Mouse (Mus musculus) heart, postnatal 36 days (tissue): ENCODE measurements around the gene Mast4. TPM values are rescaled to one million over a fixed set of nuclear protein-coding genes. Genes with fewer than 3 reads are reported as not detected.

Source experiments
- DNase-seq, 2 experiments: peaks; one replicate each; pipeline ENCODE4 v3.0.0; 2021 to 2022
- intact Hi-C: fragments of 180-260 bp; cut with DNase I; formaldehyde crosslinking; loops from one replicate; pipeline ENCODE4 v1.15.1; 2025
- total RNA-seq, 2 experiments: library from RNA; stranded (reverse); gene quantifications; 2 replicates each; pipeline ENCODE4 v1.2.3; 2021

Gene Mast4
- total RNA-seq, 2 experiments from 2014 or later: 26.8 to 29.3 TPM

GRCm38 (mm10) chr13:102786666-102787230 is 547.5 kb downstream of the Mast4 start:
- DNase-seq: no peak

GRCm38 (mm10) chr13:102783531-102784310 is 550.6 kb downstream of the Mast4 start:
- intact Hi-C loops: no loop called here
- DNase-seq: no peak

More at GRCm38 (mm10) chr13:102786666-102787230, 547.5 kb downstream of the Mast4 start:
- intact Hi-C loops: no loop called here

GRCm38 (mm10) chr13:102779275-102779674 is 555.0 kb downstream of the Mast4 start:
- intact Hi-C loops: no loop called here

DNA sequence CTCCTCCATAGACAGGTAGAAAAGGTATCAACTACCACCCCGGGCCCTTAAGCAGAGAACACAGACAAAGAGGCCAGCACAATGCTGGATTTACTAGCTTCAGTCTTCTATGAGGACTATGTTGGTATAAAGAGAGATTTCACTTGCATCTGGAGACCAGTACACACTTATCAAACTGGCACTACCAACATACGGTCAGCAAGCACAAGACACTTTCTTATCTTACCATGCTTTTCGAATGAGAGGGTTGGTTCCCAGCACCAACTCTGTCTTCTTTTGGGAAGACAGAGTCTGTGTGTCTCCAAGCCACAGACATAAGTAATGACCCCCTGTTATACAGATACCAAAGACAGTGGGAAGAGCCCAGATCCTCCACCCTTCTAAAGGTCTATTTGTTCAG is 555.4 kb downstream of the Mast4 start:
- intact Hi-C loops: no loop called here
- DNase-seq: no peak

More at GRCm38 (mm10) chr13:102779275-102779674, 555.0 kb downstream of the Mast4 start:
- DNase-seq: no peak

DNA sequence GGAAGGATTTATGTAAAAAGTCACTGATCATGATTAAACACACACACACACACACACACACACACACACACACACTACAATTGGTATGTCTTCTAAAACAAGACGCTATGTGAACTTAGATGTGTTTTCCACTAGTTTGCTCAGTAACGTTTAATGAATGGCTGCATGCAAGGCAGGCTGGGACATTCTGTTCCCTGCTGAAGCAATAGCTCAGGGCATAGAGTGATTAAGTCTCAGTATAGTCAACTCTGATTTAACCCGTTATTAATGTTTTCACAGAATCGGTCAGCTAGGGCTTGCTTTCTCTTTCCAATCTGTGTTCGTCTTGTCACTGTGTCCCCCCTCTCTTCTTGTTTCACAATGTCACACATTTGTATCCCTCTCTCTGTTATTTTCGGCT is 558.8 kb downstream of the Mast4 start:
- intact Hi-C loops: no loop called here
- no peak for DNase-seq

DNA sequence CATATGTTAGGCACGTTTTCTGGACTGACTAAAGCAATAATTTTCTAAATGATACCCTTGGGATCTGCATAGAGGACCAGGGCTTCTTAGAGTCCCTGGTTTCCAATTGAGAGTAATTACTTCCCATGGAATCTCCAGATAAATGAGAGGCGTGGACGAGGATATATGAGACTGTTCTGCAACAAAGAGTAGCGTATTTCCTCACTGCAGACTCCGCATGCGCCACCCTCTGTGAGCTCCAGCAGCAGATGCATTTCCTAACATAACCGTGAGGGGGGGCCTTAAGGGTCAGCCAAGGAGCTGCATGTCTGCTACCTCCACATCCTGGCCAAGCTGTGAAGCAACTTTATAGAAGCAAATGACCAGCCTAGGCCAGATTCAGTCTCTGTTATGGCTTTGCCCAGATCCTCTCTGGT is 559.5 kb downstream of the Mast4 start:
- DNase-seq: no peak
- intact Hi-C loops: no loop called here

DNA sequence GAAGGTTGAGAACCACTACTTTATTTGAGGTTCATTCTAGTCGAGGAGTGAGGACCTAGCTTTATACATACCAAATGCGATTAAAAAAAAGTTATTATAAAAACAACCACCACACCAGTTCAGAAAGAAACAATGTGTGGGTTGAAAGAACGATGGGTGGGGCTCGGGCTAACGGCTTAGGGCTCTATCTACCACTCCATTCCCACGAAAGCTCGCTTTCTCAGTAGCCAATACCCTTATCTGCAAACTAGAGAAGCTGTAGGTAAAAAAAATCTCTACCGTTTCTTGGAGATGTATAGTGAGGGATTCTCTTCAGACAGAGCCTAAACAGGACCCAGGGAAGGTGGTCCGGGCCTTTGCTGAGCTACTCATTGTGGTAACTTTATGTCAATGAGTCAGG is 561.1 kb downstream of the Mast4 start:
- intact Hi-C loops: no loop called here

GRCm38 (mm10) chr13:102770194-102770593 is 564.1 kb downstream of the Mast4 start:
- DNase-seq: peak; percentile 10 to 15
- intact Hi-C loops: no loop called here

More for the DNA sequence above, 561.1 kb downstream of the Mast4 start:
- DNase-seq: no peak

- intact Hi-C loops: no loop called here
- no peak for DNase-seq
Observed at GRCm38 (mm10) chr13:102768512-102768911, 565.8 kb downstream of the Mast4 start.

- no peak for DNase-seq
- intact Hi-C loops: no loop called here
Observed at GRCm38 (mm10) chr13:102767110-102767509, 567.2 kb downstream of the Mast4 start.

- DNase-seq: no peak
- intact Hi-C loops: no loop called here
Observed at GRCm38 (mm10) chr13:102765216-102765615, 569.1 kb downstream of the Mast4 start.

- intact Hi-C loops: no loop called here
- no peak for DNase-seq
Observed at GRCm38 (mm10) chr13:102764218-102764617, 570.1 kb downstream of the Mast4 start.

DNA sequence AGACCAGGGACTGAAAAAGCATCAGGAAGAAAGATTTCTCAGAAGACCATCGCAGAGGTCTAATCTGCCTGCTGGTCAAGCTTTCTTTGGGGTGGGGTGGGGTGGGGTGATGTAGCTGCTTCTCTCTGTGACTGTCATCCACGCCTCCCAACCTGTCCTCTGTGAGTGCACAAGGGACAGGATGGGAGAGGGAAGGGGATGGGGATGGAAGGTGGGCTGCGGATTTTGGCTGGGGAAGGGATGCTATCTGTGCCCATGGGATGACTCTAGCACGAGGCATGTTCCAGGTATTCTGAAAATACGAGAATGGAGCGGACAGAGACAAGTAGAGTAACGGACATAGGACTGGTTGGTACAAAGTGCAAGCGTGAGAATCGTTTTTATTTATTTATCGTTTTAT is 572.1 kb downstream of the Mast4 start:
- no peak for DNase-seq
- intact Hi-C loops: no loop called here

- no peak for DNase-seq
- intact Hi-C loops: no loop called here
Observed at GRCm38 (mm10) chr13:102761410-102761809, 572.9 kb downstream of the Mast4 start.

- DNase-seq: no peak
- intact Hi-C loops: no loop called here
Observed at GRCm38 (mm10) chr13:102758021-102758420, 576.3 kb downstream of the Mast4 start.

GRCm38 (mm10) chr13:102756071-102756470 is 578.2 kb downstream of the Mast4 start:
- no peak for DNase-seq
- intact Hi-C loops: no loop called here

DNA sequence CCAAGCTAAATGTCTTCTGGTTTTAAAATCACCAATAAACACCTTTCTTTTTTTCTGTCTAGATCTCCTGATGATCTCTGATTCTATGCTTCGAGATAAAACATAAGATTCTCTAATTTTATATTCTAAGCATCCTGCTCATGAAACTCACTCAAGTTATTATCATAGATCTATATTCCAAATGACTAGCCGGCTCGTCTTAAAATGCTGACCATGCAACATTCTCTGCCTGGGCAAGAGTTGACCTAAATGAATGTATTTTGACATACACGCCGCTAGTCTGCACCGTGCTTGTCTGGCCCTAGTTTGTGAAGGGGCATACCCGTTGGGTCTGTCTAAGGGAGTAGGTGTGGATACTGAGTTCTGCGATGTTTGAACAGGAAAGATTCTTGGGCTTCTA is 579.2 kb downstream of the Mast4 start:
- DNase-seq: no peak
- intact Hi-C loops: no loop called here

- no peak for DNase-seq
- intact Hi-C loops: no loop called here
Observed at GRCm38 (mm10) chr13:102753714-102754556, 580.4 kb downstream of the Mast4 start.

GRCm38 (mm10) chr13:102749891-102750290 is 584.4 kb downstream of the Mast4 start:
- intact Hi-C loops: no loop called here

DNA sequence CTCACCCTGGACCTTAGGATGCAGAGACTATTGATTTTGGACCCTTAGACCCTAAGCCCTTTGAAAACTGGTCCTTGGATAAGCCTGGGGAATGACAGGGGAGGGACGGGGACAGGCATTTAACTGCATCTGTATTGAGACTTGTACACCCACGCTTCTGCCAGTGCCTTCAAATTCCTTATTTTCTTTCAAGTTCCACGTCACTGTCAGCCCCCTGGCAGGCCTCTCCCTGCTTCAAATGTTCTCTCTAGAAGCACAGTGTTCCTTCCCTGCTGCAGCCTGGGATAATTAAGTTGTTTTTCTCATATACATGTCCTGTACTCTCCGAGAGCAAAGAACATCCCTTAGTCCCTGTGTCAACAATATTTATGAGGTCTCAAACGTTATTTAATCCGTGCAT is 585.1 kb downstream of the Mast4 start:
- intact Hi-C loops: no loop called here
- DNase-seq: no peak

More at GRCm38 (mm10) chr13:102749891-102750290, 584.4 kb downstream of the Mast4 start:
- no peak for DNase-seq
